Mouse (Mus musculus): ENCODE data around the gene Synrg. TPM values are rescaled to one million over a fixed set of nuclear protein-coding genes. Genes with fewer than 3 reads are reported as not detected.

Synrg gene
- total and polyA plus RNA-seq, 3 experiments: 9.5 to 25.2 (median 15.8) TPM

- Histone ChIP-seq H3K4me3 (replicated peaks in 1 of 3; ENCODE audit: low read depth in 2 of 3, low read length in 2 of 3, poor library complexity in 1 of 3) (no peak overlapping the region), H3K79me2 (replicated peaks; ENCODE audit: control insufficient read depth, extremely low read depth, insufficient read depth, poor library complexity, severe bottlenecking) (peaks cover 85% of the 10 kb centered on the region), H3K4me1 (ENCODE audit: control insufficient read depth in 1 of 2, insufficient read depth in 2 of 2) (peaks cover 14 to 56% of the 10 kb centered on the region in 2 experiments), H3K9me3 (replicated peaks; ENCODE audit: low read length) (no peaks in the 10 kb centered on the region), H3K27ac (ENCODE audit: insufficient read depth, low read depth) (peak overlapping the region; percentile 98), H3K27me3 (replicated peaks) (no peaks in the 10 kb centered on the region), H3K4me2 (ENCODE audit: insufficient read depth, low read depth, poor library complexity, severe bottlenecking) (peak overlapping the region; percentile 99), H3K9ac (ENCODE audit: insufficient read depth, low read depth) (peak overlapping the region; percentile 72), H3K36me3 (replicated peaks in 1 of 2; ENCODE audit: control insufficient read depth in 1 of 2, insufficient read depth in 1 of 2, low read length in 1 of 2) (peaks cover 22 to 34% of the 10 kb centered on the region in 2 experiments)
- dilution Hi-C loops (cut with MboI; ENCODE audit: extremely low pct_ligation_motif_present, extremely low pct_unique_long_range_greater_than_20kb, low sequenced_read_pairs) (no loop called here), in situ Hi-C loops (cut with MboI; ENCODE audit: low pct_ligation_motif_present, low pct_unique_long_range_greater_than_20kb, low sequenced_read_pairs) (no loop called here)
- DNase-seq (ENCODE audit: extremely low read depth): peak; percentile 60
- TF ChIP-seq USF2 (conservative IDR thresholded peaks at IDR 0.05; ENCODE audit: low read depth, low read length): no peak
- peak; percentile 60 for TF ChIP-seq POLR2A (IDR thresholded peaks at IDR 0.05; ENCODE audit: low read depth, low read length)
- no peak for TF ChIP-seq E2F4 (IDR thresholded peaks at IDR 0.05; ENCODE audit: insufficient replicate concordance, low read depth, low read length)
- peak; percentile 59 for TF ChIP-seq ZNF384 (IDR thresholded peaks at IDR 0.05; ENCODE audit: low read depth, low read length)
- TF ChIP-seq NELFE (IDR thresholded peaks at IDR 0.05; ENCODE audit: low read depth, low read length): no peak
- TF ChIP-seq ZC3H11A (IDR thresholded peaks at IDR 0.05; ENCODE audit: low read depth, low read length): no peak
- no peak for TF ChIP-seq ZKSCAN1 (IDR thresholded peaks at IDR 0.05; ENCODE audit: borderline replicate concordance, low read depth, low read length)
- no peak for TF ChIP-seq PAX5 (IDR thresholded peaks at IDR 0.05; ENCODE audit: low read length)
- TF ChIP-seq TBP (conservative IDR thresholded peaks at IDR 0.05; ENCODE audit: low read depth, low read length): no peak
- TF ChIP-seq MAZ (IDR thresholded peaks at IDR 0.05; ENCODE audit: low read depth, low read length): no peak
- TF ChIP-seq SMC3 (IDR thresholded peaks at IDR 0.05; ENCODE audit: low read depth, low read length): no peak
- TF ChIP-seq NRF1 (IDR thresholded peaks at IDR 0.05; ENCODE audit: low read depth, low read length): no peak
- TF ChIP-seq CHD2 (IDR thresholded peaks at IDR 0.05; ENCODE audit: low read length): no peak
- no peak for TF ChIP-seq CTCF (conservative IDR thresholded peaks at IDR 0.05 in 1 of 2, IDR thresholded peaks at IDR 0.05 in 1 of 2; ENCODE audit: low read depth in 2 of 2, low read length in 2 of 2)
- no peak; the same call in 1 of the 2 replicates for TF ChIP-seq MXI1 (IDR thresholded peaks at IDR 0.05; ENCODE audit: low read depth, low read length)
- TF ChIP-seq SIN3A (IDR thresholded peaks at IDR 0.05; ENCODE audit: low read length): peak; percentile 53; the same call in 1 of the 2 replicates
- TF ChIP-seq RCOR1 (conservative IDR thresholded peaks at IDR 0.05; ENCODE audit: low read depth, low read length): no peak
- TF ChIP-seq ZMIZ1 (IDR thresholded peaks at IDR 0.05; ENCODE audit: low read depth, low read length): no peak
- TF ChIP-seq TCF12 (IDR thresholded peaks at IDR 0.05; ENCODE audit: low read depth, low read length): no peak
- no peak; the same call in 1 of the 2 replicates for TF ChIP-seq MYC (IDR thresholded peaks at IDR 0.05; ENCODE audit: low read depth, low read length)
- TF ChIP-seq POLR2AphosphoS2 (IDR thresholded peaks at IDR 0.05; ENCODE audit: low read depth, low read length): no peak
- TF ChIP-seq ELF1 (IDR thresholded peaks at IDR 0.05; ENCODE audit: low read depth, low read length): peak; percentile 64
- TF ChIP-seq IRF4 (IDR thresholded peaks at IDR 0.05; ENCODE audit: low read depth, low read length): 0 out of 2 replicates have a peak, but pooled peaks have one; percentile 20
- no peak for TF ChIP-seq UBTF (IDR thresholded peaks at IDR 0.05; ENCODE audit: low read depth, low read length)
- no peak for TF ChIP-seq USF1 (IDR thresholded peaks at IDR 0.05; ENCODE audit: low read depth, low read length)
- TF ChIP-seq ETS1 (conservative IDR thresholded peaks at IDR 0.05; ENCODE audit: low read depth, low read length): peak; percentile 69
- TF ChIP-seq JUND (conservative IDR thresholded peaks at IDR 0.05; ENCODE audit: low read depth, low read length): no peak
- TF ChIP-seq EP300 (IDR thresholded peaks at IDR 0.05; ENCODE audit: low read length): peak; percentile 48
- TF ChIP-seq MAX (IDR thresholded peaks at IDR 0.05; ENCODE audit: low read length): no peak
- no peak for TF ChIP-seq HCFC1 (IDR thresholded peaks at IDR 0.05; ENCODE audit: low read depth, low read length)
- no peak for TF ChIP-seq JUN (IDR thresholded peaks at IDR 0.05; ENCODE audit: insufficient read depth, low read depth, low read length)
- TF ChIP-seq MEF2A (IDR thresholded peaks at IDR 0.05; ENCODE audit: borderline replicate concordance, low read depth, low read length): no peak
- peak; percentile 73; the same call in 1 of the 2 replicates for TF ChIP-seq CHD1 (IDR thresholded peaks at IDR 0.05; ENCODE audit: low read depth, low read length)
- no peak for TF ChIP-seq BHLHE40 (IDR thresholded peaks at IDR 0.05; ENCODE audit: low read depth, low read length)
- no peak for TF ChIP-seq KAT2A (IDR thresholded peaks at IDR 0.05; ENCODE audit: insufficient replicate concordance, low read length)
- no peak for TF ChIP-seq GABPA (IDR thresholded peaks at IDR 0.05; ENCODE audit: insufficient replicate concordance, low read depth, low read length)
- no peak for TF ChIP-seq RAD21 (IDR thresholded peaks at IDR 0.05; ENCODE audit: low read depth, low read length)
- 0 out of 2 replicates have a peak, but pooled peaks have one; percentile 20 for TF ChIP-seq MAFK (IDR thresholded peaks at IDR 0.05; ENCODE audit: insufficient replicate concordance, low read length)
Measured at GRCm38 (mm10) chr11:84062805-84063204, 98.6 kb downstream of the Synrg start.

All from CH12.LX (cell line).